Mouse (Mus musculus) CH12.LX (cell line): ENCODE measurements at regions not wholly inside any gene's neighbourhood (a gene's known extent, or its start where the extent isn't known, plus 50 kb on each side); places are given as distances from the start of the nearest gene placed in this dataset.

Source experiments
- DNase-seq: peaks from one replicate; pipeline ENCODE4 v3.0.0-alpha.2; 2013; ENCODE audit errors: extremely low read depth
- H3K27ac ChIP-seq: 2 replicates; pipeline ENCODE4 v1.5.1; 2012; ENCODE audit warnings: low read depth, mild to moderate bottlenecking, control low read depth, moderate library complexity; ENCODE audit not compliant: insufficient read depth
- H3K27me3 ChIP-seq: replicated peaks from 2 replicates; pipeline ENCODE3; 2012; ENCODE audit warnings: inconsistent platforms
- H3K36me3 ChIP-seq, 2 experiments: replicated peaks in 1 of 2; 2 replicates each; pipeline versions ENCODE3 to v1.6.1; 2012; ENCODE audit warnings: inconsistent platforms in 1 of 2, low read length in 1 of 2, mild to moderate bottlenecking in 1 of 2, mixed read lengths in 1 of 2, moderate library complexity in 1 of 2; ENCODE audit not compliant: control insufficient read depth in 1 of 2, insufficient read depth in 1 of 2
- H3K4me1 ChIP-seq, 2 experiments: 2 replicates each; pipeline ENCODE4 v1.6.1; 2012; ENCODE audit warnings: inconsistent platforms in 1 of 2, moderate library complexity in 1 of 2; ENCODE audit not compliant: insufficient read depth in 2 of 2, control insufficient read depth in 1 of 2
- H3K4me2 ChIP-seq: 2 replicates; pipeline ENCODE4 v1.6.1; 2012; ENCODE audit warnings: low read depth, mild to moderate bottlenecking, control low read depth; ENCODE audit not compliant: poor library complexity, insufficient read depth, severe bottlenecking
- H3K4me3 ChIP-seq, 3 experiments: fragments of 150-350 bp in 1 of 3; sonication (generic) in 1 of 3; replicated peaks in 1 of 3; 2 replicates each; pipeline versions ENCODE3 to v1.5.1; 2011 to 2012; ENCODE audit warnings: low read depth in 2 of 3, low read length in 2 of 3, mild to moderate bottlenecking in 2 of 3, moderate library complexity in 2 of 3, control low read depth in 1 of 3, improper control_type of control experiment in 1 of 3, inconsistent platforms in 1 of 3, mixed read lengths in 1 of 3; ENCODE audit not compliant: poor library complexity in 1 of 3
- H3K79me2 ChIP-seq: replicated peaks from 2 replicates; pipeline ENCODE4 v1.6.1; 2012; ENCODE audit warnings: mild to moderate bottlenecking, moderate library complexity; ENCODE audit not compliant: control insufficient read depth, poor library complexity, insufficient read depth, severe bottlenecking; ENCODE audit errors: extremely low read depth
- H3K9ac ChIP-seq: 2 replicates; pipeline ENCODE4 v1.6.1; 2012; ENCODE audit warnings: low read depth, mild to moderate bottlenecking, control low read depth, moderate library complexity; ENCODE audit not compliant: insufficient read depth
- H3K9me3 ChIP-seq: replicated peaks from 2 replicates; pipeline ENCODE3; 2012; ENCODE audit warnings: low read length, inconsistent platforms, mixed read lengths
- BHLHE40 ChIP-seq: IDR thresholded peaks from 2 replicates; pipeline ENCODE4 v1.6.1; 2011; ENCODE audit warnings: mild to moderate bottlenecking, low read depth, low read length, improper control_type of control experiment
- CHD2 ChIP-seq: IDR thresholded peaks from 2 replicates; pipeline ENCODE4 v1.6.1; 2011; ENCODE audit warnings: low read length, improper control_type of control experiment
- CTCF ChIP-seq, 2 experiments: IDR thresholded peaks in 1 of 2; conservative IDR thresholded peaks in 1 of 2; 2 replicates each; pipeline ENCODE4 v1.5.1; 2011 to 2012; ENCODE audit warnings: low read depth in 2 of 2, low read length in 2 of 2, improper control_type of control experiment in 1 of 2, inconsistent platforms in 1 of 2, mild to moderate bottlenecking in 1 of 2, moderate library complexity in 1 of 2
- ELF1 ChIP-seq: IDR thresholded peaks from 2 replicates; pipeline ENCODE4 v1.6.1; 2014; ENCODE audit warnings: low read depth, mild to moderate bottlenecking, inconsistent platforms, low read length, improper control_type of control experiment
- ETS1 ChIP-seq: conservative IDR thresholded peaks from 2 replicates; pipeline ENCODE4 v1.6.1; 2012; ENCODE audit warnings: low read depth, mild to moderate bottlenecking, inconsistent platforms, low read length, improper control_type of control experiment, moderate library complexity
- GABPA ChIP-seq: IDR thresholded peaks from 2 replicates; pipeline ENCODE4 v1.6.1; 2012; ENCODE audit warnings: low read depth, low read length, improper control_type of control experiment, inconsistent platforms; ENCODE audit not compliant: insufficient replicate concordance
- JUN ChIP-seq: IDR thresholded peaks from 2 replicates; pipeline ENCODE4 v1.6.1; 2011; ENCODE audit warnings: low read depth, mild to moderate bottlenecking, low read length, improper control_type of control experiment, moderate library complexity; ENCODE audit not compliant: insufficient read depth
- KAT2A ChIP-seq: IDR thresholded peaks from 2 replicates; pipeline ENCODE4 v1.6.1; 2012; ENCODE audit warnings: low read length, improper control_type of control experiment, inconsistent platforms; ENCODE audit not compliant: insufficient replicate concordance
- MYC ChIP-seq: IDR thresholded peaks from 2 replicates; pipeline ENCODE4 v1.6.1; 2011; ENCODE audit warnings: low read depth, mild to moderate bottlenecking, improper control_type of control experiment, low read length
- NRF1 ChIP-seq: IDR thresholded peaks from 2 replicates; pipeline ENCODE4 v1.6.1; 2014; ENCODE audit warnings: low read depth, mild to moderate bottlenecking, inconsistent platforms, low read length, improper control_type of control experiment, moderate library complexity
- POLR2A ChIP-seq: IDR thresholded peaks from 2 replicates; pipeline ENCODE4 v1.6.1; 2011; ENCODE audit warnings: low read depth, mild to moderate bottlenecking, improper control_type of control experiment, low read length
- POLR2AphosphoS2 ChIP-seq: IDR thresholded peaks from 2 replicates; pipeline ENCODE4 v1.6.1; 2011; ENCODE audit warnings: low read depth, low read length, improper control_type of control experiment
- RAD21 ChIP-seq: IDR thresholded peaks from 2 replicates; pipeline ENCODE4 v1.6.1; 2011; ENCODE audit warnings: low read depth, mild to moderate bottlenecking, low read length, improper control_type of control experiment, moderate library complexity
- RCOR1 ChIP-seq: conservative IDR thresholded peaks from 2 replicates; pipeline ENCODE4 v1.6.1; 2012; ENCODE audit warnings: low read depth, mild to moderate bottlenecking, inconsistent platforms, low read length, improper control_type of control experiment
- SMC3 ChIP-seq: IDR thresholded peaks from 2 replicates; pipeline ENCODE4 v1.6.1; 2011; ENCODE audit warnings: low read depth, low read length, improper control_type of control experiment
- UBTF ChIP-seq: IDR thresholded peaks from 2 replicates; pipeline ENCODE4 v1.6.1; 2012; ENCODE audit warnings: low read depth, mild to moderate bottlenecking, inconsistent platforms, low read length, improper control_type of control experiment, moderate library complexity
- USF1 ChIP-seq: IDR thresholded peaks from 2 replicates; pipeline ENCODE4 v1.6.1; 2014; ENCODE audit warnings: low read depth, mild to moderate bottlenecking, inconsistent platforms, low read length, improper control_type of control experiment
- USF2 ChIP-seq: conservative IDR thresholded peaks from 2 replicates; pipeline ENCODE4 v1.6.1; 2011; ENCODE audit warnings: low read depth, low read length, improper control_type of control experiment
- ZC3H11A ChIP-seq: IDR thresholded peaks from 2 replicates; pipeline ENCODE4 v1.6.1; 2012; ENCODE audit warnings: low read depth, mild to moderate bottlenecking, inconsistent platforms, low read length, improper control_type of control experiment
- ZKSCAN1 ChIP-seq: IDR thresholded peaks from 2 replicates; pipeline ENCODE4 v1.6.1; 2012; ENCODE audit warnings: low read depth, inconsistent platforms, low read length, improper control_type of control experiment, borderline replicate concordance
- dilution Hi-C: fragments of 300-500 bp; cut with MboI; formaldehyde crosslinking; loops from 2 replicates; pipeline ENCODE4 v1.14.3; 2020; ENCODE audit warnings: low sequenced_read_pairs; ENCODE audit not compliant: extremely low pct_unique_long_range_greater_than_20kb, extremely low pct_ligation_motif_present
- in situ Hi-C: fragments of 300-500 bp; cut with MboI; formaldehyde crosslinking; loops from 3 replicates; pipeline ENCODE4 v1.14.3; 2019; ENCODE audit warnings: low sequenced_read_pairs, low pct_ligation_motif_present, low pct_unique_long_range_greater_than_20kb, mixed read lengths

DNA sequence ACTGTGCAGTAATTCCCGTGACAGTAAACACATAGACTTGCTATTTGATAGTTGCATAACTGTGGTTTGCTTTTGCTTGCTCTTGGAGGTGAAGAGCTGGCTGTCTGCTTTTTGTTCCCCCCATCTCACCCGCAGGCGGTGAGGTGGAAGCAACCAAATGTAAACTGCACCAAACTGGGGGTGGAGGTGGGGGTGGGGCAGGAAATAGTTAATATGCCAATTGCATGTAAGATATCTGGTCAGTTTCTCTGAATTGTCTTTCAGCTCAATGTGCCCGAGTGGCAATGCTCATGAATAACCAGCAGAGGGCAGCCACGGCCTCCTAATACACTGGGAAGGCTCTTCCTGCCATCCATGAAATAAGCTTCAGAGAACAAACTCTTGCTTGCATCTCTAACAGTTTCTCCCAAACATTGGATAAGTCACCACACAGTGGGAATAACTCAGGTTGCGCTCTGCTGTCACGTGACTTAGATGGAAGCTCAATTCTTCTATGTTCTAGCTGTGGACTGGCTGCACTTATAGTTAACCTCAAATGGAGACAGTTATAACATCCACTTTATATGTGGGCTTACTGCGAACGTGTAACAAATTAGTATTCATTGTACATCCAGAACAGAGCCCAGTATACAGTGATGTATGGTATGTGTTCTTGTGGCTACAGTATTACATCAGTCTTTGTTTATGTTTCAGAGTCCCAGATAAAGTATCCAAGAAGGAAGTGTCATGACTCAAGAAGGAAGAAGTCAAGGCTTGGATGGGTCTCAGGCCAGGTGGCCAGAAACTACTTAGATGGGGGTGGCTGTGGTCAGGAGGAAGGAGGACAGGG, 62.0 kb upstream of the Egflam start:
- no peaks in the 10 kb centered on the region for H3K79me2 ChIP-seq
- H3K4me2 ChIP-seq: no peak overlapping the region
- H3K4me3 ChIP-seq: no peak overlapping the region
- DNase-seq: peak; percentile 61
- no peaks in the 10 kb centered on the region for H3K9me3 ChIP-seq
- peaks cover 5 to 26% of the 10 kb centered on the region in 2 experiments; a peak in 2 of 4 replicates for H3K4me1 ChIP-seq
- H3K27me3 ChIP-seq: no peaks in the 10 kb centered on the region
- no peak overlapping the region for H3K27ac ChIP-seq
- H3K9ac ChIP-seq: no peak overlapping the region
- dilution Hi-C loops (no loop called here), in situ Hi-C loops (loop anchor here (25.0 kb wide), 2 partner anchors 352 to 577 kb away; partner anchors contain the start of gene Gdnf)
- no peaks in the 10 kb centered on the region for H3K36me3 ChIP-seq
- TF ChIP-seq USF2 (peak; percentile 18; the same call in 1 of the 2 replicates), SMC3 (peak; percentile 84), ETS1 (no peak), JUN (no peak), POLR2AphosphoS2 (no peak), CTCF (conservative IDR thresholded peaks at IDR 0.05 in 1 of 2, IDR thresholded peaks at IDR 0.05 in 1 of 2; ENCODE audit: low read depth in 2 of 2, low read length in 2 of 2) (peak; percentile 77 to 82), UBTF (no peak), ZKSCAN1 (no peak), USF1 (0 out of 2 replicates have a peak, but pooled peaks have one; percentile 17), ZC3H11A (no peak), GABPA (no peak), RAD21 (peak; percentile 89), RCOR1 (no peak), NRF1 (no peak), MYC (no peak)

DNA sequence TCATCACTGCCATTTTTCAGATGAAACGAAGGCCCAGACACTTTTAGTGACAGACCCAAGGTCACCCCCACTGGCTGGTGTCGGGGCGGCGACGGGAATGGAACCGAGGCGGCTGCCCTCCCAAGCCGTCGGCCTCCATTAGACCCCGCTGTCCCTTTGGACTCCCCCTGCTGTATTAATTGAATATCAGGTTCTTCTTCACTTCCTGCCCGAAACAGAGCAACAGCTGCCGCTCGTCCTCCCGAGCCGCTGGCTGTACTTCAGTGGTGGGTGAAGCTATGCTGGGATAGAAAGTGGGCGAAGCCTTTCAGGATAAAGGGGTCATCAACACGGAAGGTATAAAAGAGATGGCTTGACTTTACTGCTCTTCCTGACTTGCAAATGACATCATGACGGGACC, 64.4 kb upstream of the Egflam start:
- no peak for TF ChIP-seq ZKSCAN1
- TF ChIP-seq CHD2: no peak
- no peak for TF ChIP-seq BHLHE40
- TF ChIP-seq MYC: no peak
- no peak for TF ChIP-seq NRF1
- TF ChIP-seq ELF1: no peak
- no peak for TF ChIP-seq ZC3H11A
- no peak for TF ChIP-seq CTCF (conservative IDR thresholded peaks at IDR 0.05 in 1 of 2, IDR thresholded peaks at IDR 0.05 in 1 of 2; ENCODE audit: low read depth in 2 of 2, low read length in 2 of 2)
- TF ChIP-seq KAT2A: no peak
- TF ChIP-seq POLR2A: no peak
- H3K9ac ChIP-seq: no peak overlapping the region
- dilution Hi-C loops: no loop called here
- DNase-seq: no peak
- H3K4me1 ChIP-seq: peaks cover 5 to 26% of the 10 kb centered on the region in 2 experiments; a peak in 2 of 4 replicates
- no peaks in the 10 kb centered on the region for H3K9me3 ChIP-seq
- H3K27me3 ChIP-seq: no peaks in the 10 kb centered on the region
- H3K4me2 ChIP-seq: no peak overlapping the region
- no peaks in the 10 kb centered on the region for H3K79me2 ChIP-seq
- in situ Hi-C loops: loop anchor here (25.0 kb wide), 2 partner anchors 350 to 575 kb away; partner anchors contain the start of gene Gdnf
- H3K4me3 ChIP-seq: no peak overlapping the region
- no peak overlapping the region for H3K27ac ChIP-seq
- H3K36me3 ChIP-seq: no peaks in the 10 kb centered on the region
